26 mouse cellular contexts compared by ENCODE assay signal in genomic region chr6:46963693-46964092, GRCm38 (mm10).
DNase-seq lines count a peak whose midpoint lies in the region; ATAC-seq lines count a peak whose summit lies in the region.
"Had no signal": no experiment of that assay in that cellular context is flagged by ENCODE, and none has a peak within 500 bp of the region (broad histone marks: within the 10 kb centered on the region; RNA-seq: fewer than 3 reads in every experiment).

No protein-coding gene starts in this region.

- H3K4me2 ChIP-seq in kidney, embryonic 14.5 days (replicated peaks; ENCODE audit: low read depth, low read length): no peak overlapping the region
- no peak overlapping the region for H3K4me2 ChIP-seq in kidney, embryonic 16.5 days (replicated peaks; ENCODE audit: low read depth, low read length)
- H3K4me2 ChIP-seq: embryonic facial prominence, embryonic 12.5 days; forebrain, embryonic 13.5 days; forebrain, embryonic 15.5 days had no signal

- H3K9ac ChIP-seq in kidney, embryonic 14.5 days (ENCODE audit: low read depth, low read length): no peak overlapping the region
- no peak overlapping the region for H3K9ac ChIP-seq in kidney, embryonic 16.5 days (replicated peaks; ENCODE audit: low read length)
- H3K9ac ChIP-seq: embryonic facial prominence, embryonic 12.5 days; forebrain, embryonic 13.5 days; forebrain, embryonic 15.5 days; forebrain, postnatal 0 days had no signal

- no peaks in the 10 kb centered on the region for H3K9me3 ChIP-seq in kidney, embryonic 14.5 days (ENCODE audit: control insufficient read depth, low read length)
- no peaks in the 10 kb centered on the region for H3K9me3 ChIP-seq in kidney, embryonic 16.5 days (ENCODE audit: low read length)
- H3K9me3 ChIP-seq: embryonic facial prominence, embryonic 10.5 days; embryonic facial prominence, embryonic 12.5 days; forebrain, embryonic 13.5 days; forebrain, embryonic 15.5 days; G1E had no signal

- no peak overlapping the region for H3K4me3 ChIP-seq in kidney, embryonic 14.5 days (ENCODE audit: low read length)
- no peak overlapping the region for H3K4me3 ChIP-seq in kidney, embryonic 16.5 days (ENCODE audit: low read length)
- H3K4me3 ChIP-seq: embryonic facial prominence, embryonic 10.5 days; embryonic facial prominence, embryonic 12.5 days; forebrain, embryonic 13.5 days; forebrain, embryonic 15.5 days had no signal

- H3K36me3 ChIP-seq in kidney, embryonic 14.5 days (ENCODE audit: control insufficient read depth, insufficient read depth, low read length): no peaks in the 10 kb centered on the region
- H3K36me3 ChIP-seq in kidney, embryonic 16.5 days (ENCODE audit: insufficient read depth, low read length): no peaks in the 10 kb centered on the region
- H3K36me3 ChIP-seq: embryonic facial prominence, embryonic 10.5 days; embryonic facial prominence, embryonic 12.5 days; forebrain, embryonic 15.5 days; G1E had no signal

- DNase-seq in embryo, embryonic 11 days: peak; percentile 7
- DNase-seq in embryo, embryonic 10.5 days (ENCODE audit: low spot score): no peak
- DNase-seq in kidney, postnatal 25 days: no peak
- no peak for DNase-seq in kidney, adult 11 months
- DNase-seq in R1 (ENCODE audit: low read depth, low spot score): peak; percentile 13
- DNase-seq in spleen, postnatal 10 days (ENCODE audit: low spot score in 2 of 2): no peak
- DNase-seq: adrenal gland, adult 2 months; adrenal gland, postnatal 10 days; adrenal gland, postnatal 25 days; B cell, adult 2 months; cerebellum, adult 11-12 months; cerebellum, adult 2 months; cerebellum, adult 9-10 months; cerebellum, postnatal 10 days; cerebellum, postnatal 25 days; forebrain, postnatal 0 days had no signal

- WGBS in kidney, embryonic 14.5 days: 50% methylated on average over 3 of the region's 3 CpGs
- 46% methylated on average over 3 of the region's 3 CpGs for WGBS in kidney, embryonic 16.5 days

- peak; percentile 90 for ATAC-seq in kidney, embryonic 14.5 days (ENCODE audit: low FRiP score, low TSS enrichment)
- ATAC-seq in kidney, embryonic 16.5 days (ENCODE audit: low FRiP score, low TSS enrichment): peak; percentile 82
- ATAC-seq: CD4-positive, CD25-positive, alpha-beta regulatory T cell, adult 4 months; forebrain, embryonic 13.5 days; forebrain, embryonic 15.5 days; forebrain, postnatal 0 days; Patski had no signal

- no peak overlapping the region for H3K27ac ChIP-seq in kidney, embryonic 14.5 days (ENCODE audit: low read depth, low read length)
- no peak overlapping the region for H3K27ac ChIP-seq in kidney, embryonic 16.5 days (ENCODE audit: low read length)
- H3K27ac ChIP-seq: embryonic facial prominence, embryonic 10.5 days; embryonic facial prominence, embryonic 12.5 days; forebrain, embryonic 13.5 days; forebrain, embryonic 15.5 days had no signal

- H3K27me3 ChIP-seq in kidney, embryonic 14.5 days (ENCODE audit: control insufficient read depth, insufficient read depth, low read length): no peaks in the 10 kb centered on the region
- H3K27me3 ChIP-seq in kidney, embryonic 16.5 days (ENCODE audit: insufficient read depth, low read length): no peaks in the 10 kb centered on the region
- H3K27me3 ChIP-seq: CH12.LX; embryonic facial prominence, embryonic 12.5 days; forebrain, embryonic 13.5 days; forebrain, embryonic 15.5 days; Patski had no signal

- no peaks in the 10 kb centered on the region for H3K4me1 ChIP-seq in kidney, embryonic 14.5 days (ENCODE audit: control insufficient read depth, insufficient read depth, low read length)
- H3K4me1 ChIP-seq in kidney, embryonic 16.5 days (ENCODE audit: insufficient read depth, low read length): peaks cover 8% of the 10 kb centered on the region; the same call in 1 of the 2 replicates
- H3K4me1 ChIP-seq: embryonic facial prominence, embryonic 10.5 days; embryonic facial prominence, embryonic 12.5 days; forebrain, embryonic 13.5 days; forebrain, embryonic 15.5 days had no signal

Comparison
In these comparisons a context has a peak if more than half of its experiments do, and no peak if none do; other contexts are left out.
1. DNase-seq: peak in embryo, embryonic 11 days (single experiment) and R1 (single experiment); none in embryo, embryonic 10.5 days (single experiment), kidney, postnatal 25 days (0 of 2), kidney, adult 11 months (single experiment) and spleen, postnatal 10 days (0 of 2).